Mouse (Mus musculus): ENCODE measurements around the gene Trim39. TPM values are rescaled to one million over a fixed set of nuclear protein-coding genes. Genes with fewer than 3 reads are reported as not detected.
"Not testable (repeated sequence)": the region's sequence is repeated elsewhere in the genome, so short reads cannot be mapped to it uniquely, and the experiment has no call there.

Trim39 gene
- 22.0 and 23.1 TPM in 2 replicates for polyA plus RNA-seq (2015; fragmentation: Nextera tagmentation; extraction: Ambion mirVana)

DNA sequence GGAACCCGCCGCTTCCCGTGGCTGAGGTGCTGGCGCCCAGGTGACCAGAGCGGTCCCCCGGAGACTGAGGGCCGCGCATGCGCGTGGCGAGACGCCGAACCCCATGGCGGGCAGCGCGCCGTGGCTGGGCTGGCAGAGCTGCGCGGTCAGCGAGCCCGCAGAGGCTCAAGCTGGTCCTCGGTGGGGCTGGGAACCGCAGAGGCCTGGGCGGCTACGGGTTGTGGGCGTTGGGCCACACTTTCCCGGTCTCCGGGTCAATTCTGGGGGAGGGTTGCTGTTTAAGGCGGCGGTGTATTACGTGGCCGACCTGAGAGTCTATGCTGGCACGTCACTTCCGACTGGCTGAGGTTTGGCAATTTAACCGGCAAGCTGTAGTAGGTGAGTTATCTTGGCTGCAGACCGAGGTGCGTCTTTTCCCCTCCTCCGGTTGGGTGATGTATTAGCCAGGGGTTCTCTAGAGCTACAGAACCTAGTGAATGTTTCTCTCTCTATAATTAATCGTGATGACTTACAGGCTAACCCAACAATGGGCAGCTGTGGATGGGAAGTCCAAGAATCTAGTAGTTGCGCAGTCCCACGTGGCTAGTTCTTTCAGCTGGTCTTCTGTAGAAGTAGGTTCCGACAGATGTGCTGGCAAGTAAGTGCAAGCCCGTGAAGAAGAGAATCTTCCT, at the start of gene Trim39:
TSS of gene Trim39 (minus strand) at position 662 of the 671 bp plus-strand sequence.
- WGBS: under 1% methylated on average over 39 of the region's 43 CpGs
- peak within 1 kb of the TSS; percentile 92 for H3K9ac ChIP-seq
- no peaks in the 10 kb centered on the region for H3K27me3 ChIP-seq
- peak within 1 kb of the TSS; percentile 94 for H3K4me2 ChIP-seq (replicated peaks)
- peak within 1 kb of the TSS; percentile 87 for H3K4me3 ChIP-seq
- peaks cover 31% of the 10 kb centered on the region for H3K4me1 ChIP-seq
- peak; percentile 81 for ATAC-seq (ENCODE audit: low FRiP score, low read depth)
- H3K27ac ChIP-seq: peak within 1 kb of the TSS; percentile 90
- H3K36me3 ChIP-seq: peaks cover 49% of the 10 kb centered on the region
- H3K9me3 ChIP-seq: no peaks in the 10 kb centered on the region

DNA sequence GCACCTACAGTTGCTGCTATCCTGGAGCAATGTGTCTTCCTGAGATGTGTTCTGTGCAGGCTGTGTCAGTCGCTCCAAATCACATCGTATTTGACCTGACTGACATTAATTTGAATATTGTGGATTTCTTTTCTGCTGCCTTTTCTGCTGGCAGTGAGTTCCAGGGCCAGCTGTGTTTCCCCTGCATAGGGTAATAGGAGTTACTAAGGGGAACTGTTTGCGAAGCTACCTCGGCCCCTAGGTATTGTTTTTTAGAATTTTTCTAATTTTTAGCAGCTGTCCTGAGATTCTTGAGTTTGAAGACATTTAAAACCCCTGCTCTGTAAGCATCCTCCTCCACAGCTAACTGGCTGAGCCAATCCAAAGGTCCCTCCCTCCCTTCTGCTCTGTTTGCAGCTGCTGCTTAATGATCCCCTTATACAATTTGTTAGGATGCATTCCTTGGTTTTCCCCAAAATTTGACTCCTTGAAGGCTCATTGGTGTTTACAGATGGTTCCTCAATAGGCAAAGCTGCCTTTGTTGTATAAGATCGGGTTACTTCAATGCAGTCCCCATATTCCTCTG, 43.7 kb upstream of the Trim39 start:
- H3K4me2 ChIP-seq (replicated peaks): peak overlapping the region; percentile 66
- peak overlapping the region; percentile 59 for H3K9ac ChIP-seq
- no peaks in the 10 kb centered on the region for H3K27me3 ChIP-seq
- no peaks in the 10 kb centered on the region for H3K9me3 ChIP-seq
- no peak for ATAC-seq (ENCODE audit: low FRiP score, low read depth)
- H3K36me3 ChIP-seq: no peaks in the 10 kb centered on the region
- H3K4me1 ChIP-seq: 0 out of 2 replicates have a peak, but pooled peaks cover 5% of the 10 kb centered on the region
- H3K4me3 ChIP-seq: peak overlapping the region; percentile 54
- no peak overlapping the region for H3K27ac ChIP-seq
- WGBS: 12% methylated on average over 5 of the region's 5 CpGs

DNA sequence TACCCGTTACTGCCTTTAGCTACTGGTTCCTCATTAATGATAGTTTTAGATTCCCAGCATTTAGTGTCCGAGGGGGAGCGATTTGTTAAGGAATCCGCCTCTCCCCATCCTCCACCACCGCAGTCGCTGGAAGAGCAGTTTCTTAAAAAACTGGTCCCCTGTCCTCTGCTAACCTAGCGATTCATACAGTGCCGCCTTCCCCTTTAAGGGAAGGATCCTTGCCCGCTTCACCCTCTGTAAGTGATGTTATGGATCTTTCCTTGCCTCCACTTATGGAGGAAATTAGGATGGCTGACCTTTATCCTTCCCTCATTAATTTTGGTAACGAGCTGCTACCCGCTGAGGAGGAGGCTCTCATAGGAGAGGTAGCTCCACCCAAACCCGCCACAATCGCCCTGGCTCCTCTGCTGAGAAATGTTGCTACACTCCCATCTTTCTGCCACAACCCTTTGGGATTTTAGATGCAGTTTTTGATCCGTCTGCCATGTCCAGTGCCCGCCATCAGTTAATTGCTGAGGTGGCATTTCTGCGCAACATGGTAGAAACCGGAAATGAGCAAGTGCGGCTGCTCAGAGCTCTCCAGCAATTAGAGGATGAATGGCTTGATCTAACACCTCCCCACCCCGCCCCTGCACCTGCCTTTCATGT, 43.1 kb upstream of the Trim39 start:
- H3K27ac ChIP-seq: no peak overlapping the region
- H3K4me2 ChIP-seq (replicated peaks): peak overlapping the region; percentile 66
- 0% methylated on average over 19 of the region's 19 CpGs for WGBS
- H3K36me3 ChIP-seq: no peaks in the 10 kb centered on the region
- ATAC-seq (ENCODE audit: low FRiP score, low read depth): peak; percentile 61
- no peaks in the 10 kb centered on the region for H3K9me3 ChIP-seq
- H3K9ac ChIP-seq: peak overlapping the region; percentile 59
- no peaks in the 10 kb centered on the region for H3K27me3 ChIP-seq
- H3K4me1 ChIP-seq: 0 out of 2 replicates have a peak, but pooled peaks cover 5% of the 10 kb centered on the region
- peak overlapping the region; percentile 54 for H3K4me3 ChIP-seq

- Histone ChIP-seq H3K9ac (peak overlapping the region; percentile 59; the same call in 1 of the 2 replicates), H3K27me3 (no peaks in the 10 kb centered on the region), H3K36me3 (no peaks in the 10 kb centered on the region), H3K4me1 (0 out of 2 replicates have a peak, but pooled peaks cover 5% of the 10 kb centered on the region), H3K9me3 (no peaks in the 10 kb centered on the region), H3K4me2 (replicated peaks) (peak overlapping the region; percentile 66), H3K27ac (no peak overlapping the region), H3K4me3 (peak overlapping the region; percentile 54)
- WGBS: 3% methylated on average over 9 of the region's 9 CpGs
- ATAC-seq (ENCODE audit: low FRiP score, low read depth): no peak
Observed at GRCm38 (mm10) chr17:36314511-36314910, 42.5 kb upstream of the Trim39 start.

- Histone ChIP-seq H3K9me3 (no peaks in the 10 kb centered on the region), H3K9ac (no peak overlapping the region), H3K27ac (no peak overlapping the region), H3K4me3 (no peak overlapping the region), H3K27me3 (no peaks in the 10 kb centered on the region), H3K36me3 (no peaks in the 10 kb centered on the region), H3K4me2 (replicated peaks) (no peak overlapping the region), H3K4me1 (no peaks in the 10 kb centered on the region)
- no peak for ATAC-seq (ENCODE audit: low FRiP score, low read depth)
- WGBS: 23% methylated on average over 1 of the region's 1 CpGs
Observed at GRCm38 (mm10) chr17:36309293-36309692, 37.2 kb upstream of the Trim39 start.

- H3K36me3 ChIP-seq; H3K27me3 ChIP-seq; H3K27ac ChIP-seq; H3K9me3 ChIP-seq; H3K4me1 ChIP-seq; ATAC-seq (ENCODE audit: low FRiP score, low read depth); H3K4me2 ChIP-seq (replicated peaks); H3K4me3 ChIP-seq; H3K9ac ChIP-seq: not testable (repeated sequence)
- 0% methylated on average over 3 of the region's 3 CpGs for WGBS
Observed at GRCm38 (mm10) chr17:36308855-36309254, 36.8 kb upstream of the Trim39 start.

GRCm38 (mm10) chr17:36286390-36286789, 14.3 kb upstream of the Trim39 start, which contains the start of gene H2-M10.2:
H2-M10.2 (minus strand) TSS chr17:36286490.
- H3K4me3 ChIP-seq: no peak within 1 kb of the TSS
- peaks cover 10% of the 10 kb centered on the region; the same call in 1 of the 2 replicates for H3K9me3 ChIP-seq
- peaks cover 12% of the 10 kb centered on the region for H3K36me3 ChIP-seq
- ATAC-seq (ENCODE audit: low FRiP score, low read depth): no peak
- whole genome bisulfite sequencing: 94% methylated on average over 2 of the region's 2 CpGs
- H3K9ac ChIP-seq: no peak within 1 kb of the TSS
- no peak within 1 kb of the TSS for H3K27ac ChIP-seq
- H3K4me2 ChIP-seq (replicated peaks): no peak within 1 kb of the TSS
- H3K4me1 ChIP-seq: no peaks in the 10 kb centered on the region
- no peaks in the 10 kb centered on the region for H3K27me3 ChIP-seq

- Histone ChIP-seq H3K4me2 (replicated peaks) (no peak overlapping the region), H3K27ac (no peak overlapping the region), H3K4me3 (no peak overlapping the region), H3K4me1 (no peaks in the 10 kb centered on the region), H3K9me3 (peaks cover 11% of the 10 kb centered on the region; the same call in 1 of the 2 replicates), H3K9ac (no peak overlapping the region), H3K27me3 (no peaks in the 10 kb centered on the region), H3K36me3 (peaks cover 46% of the 10 kb centered on the region)
- no peak for ATAC-seq (ENCODE audit: low FRiP score, low read depth)
- WGBS: 93% methylated on average over 4 of the region's 4 CpGs
Observed at GRCm38 (mm10) chr17:36281521-36282245, 9.6 kb upstream of the Trim39 start.

GRCm38 (mm10) chr17:36274776-36275175, 2.7 kb upstream of the Trim39 start:
- 90% methylated on average over 4 of the region's 4 CpGs for WGBS
- Histone ChIP-seq H3K27ac (no peak overlapping the region), H3K36me3 (peaks cover 49% of the 10 kb centered on the region), H3K9me3 (no peaks in the 10 kb centered on the region), H3K9ac (0 out of 2 replicates have a peak overlapping the region, but pooled peaks have one; percentile 35), H3K27me3 (no peaks in the 10 kb centered on the region), H3K4me3 (no peak overlapping the region), H3K4me2 (replicated peaks) (no peak overlapping the region), H3K4me1 (peaks cover 29% of the 10 kb centered on the region)
- ATAC-seq (ENCODE audit: low FRiP score, low read depth): no peak

- no peak overlapping the region for H3K9ac ChIP-seq
- no peak overlapping the region for H3K27ac ChIP-seq
- 92% methylated on average over 4 of the region's 4 CpGs for WGBS
- peaks cover 42% of the 10 kb centered on the region for H3K36me3 ChIP-seq
- no peaks in the 10 kb centered on the region for H3K27me3 ChIP-seq
- no peaks in the 10 kb centered on the region for H3K9me3 ChIP-seq
- H3K4me3 ChIP-seq: no peak overlapping the region
- no peak for ATAC-seq (ENCODE audit: low FRiP score, low read depth)
- peak overlapping the region; percentile 94; the same call in 1 of the 2 replicates for H3K4me2 ChIP-seq (replicated peaks)
- H3K4me1 ChIP-seq: peaks cover 31% of the 10 kb centered on the region
Observed at GRCm38 (mm10) chr17:36273796-36274195, 1.7 kb upstream of the Trim39 start.

GRCm38 (mm10) chr17:36272643-36273366, 758 bp upstream of the Trim39 start:
- Histone ChIP-seq H3K9me3 (no peaks in the 10 kb centered on the region), H3K36me3 (peaks cover 43% of the 10 kb centered on the region), H3K27me3 (no peaks in the 10 kb centered on the region), H3K4me2 (replicated peaks) (peak overlapping the region; percentile 94), H3K4me1 (peaks cover 31% of the 10 kb centered on the region), H3K4me3 (peak overlapping the region; percentile 87), H3K27ac (no peak overlapping the region), H3K9ac (peak overlapping the region; percentile 92)
- no peak for ATAC-seq (ENCODE audit: low FRiP score, low read depth)
- 80% methylated on average over 9 of the region's 9 CpGs for WGBS

All from limb, embryonic 13.5 days (tissue).